Mouse (Mus musculus): ENCODE data around the gene Rcc1l. TPM values are rescaled to one million over a fixed set of nuclear protein-coding genes. Genes with fewer than 3 reads are reported as not detected.

Gene Rcc1l
- total RNA-seq (2021): 10 to 100 TPM; 14.1 to 15.7 TPM
- long read RNA-seq, experiment 1, transcript Rcc1l-201 (11 exons, 2,321 nt): major isoform, 20 of 33 reads
- long read RNA-seq, experiment 1, partial matches to known transcripts: 2 of 33 reads
- long read RNA-seq, experiment 1, other reads (novel, unspliced or antisense): 11 of 33 reads
- long read RNA-seq, experiment 2, transcript Rcc1l-201 (11 exons, 2,321 nt): major isoform, 13 of 22 reads
- long read RNA-seq, experiment 2, partial matches to known transcripts: 2 of 22 reads
- long read RNA-seq, experiment 2, other reads (novel, unspliced or antisense): 7 of 22 reads

- DNase-seq (ENCODE audit: low spot score in 2 of 2): peak; percentile 82 to 89
Observed at GRCm38 (mm10) chr5:134176169-134176881, at the start of gene Rcc1l. Gene Rcc1l (minus strand): TSS chr5:134176774.

- no peak for DNase-seq (ENCODE audit: low spot score in 2 of 2)
Observed at GRCm38 (mm10) chr5:134225110-134225901, 48.7 kb upstream of the Rcc1l start.

- DNase-seq (ENCODE audit: low spot score in 2 of 2): no peak
Observed at GRCm38 (mm10) chr5:134221708-134222150, 45.2 kb upstream of the Rcc1l start.

GRCm38 (mm10) chr5:134221278-134221677, 44.7 kb upstream of the Rcc1l start:
- DNase-seq (ENCODE audit: low spot score in 2 of 2): no peak

GRCm38 (mm10) chr5:134217900-134218299, 41.3 kb upstream of the Rcc1l start:
- DNase-seq (ENCODE audit: low spot score in 2 of 2): no peak

- DNase-seq (ENCODE audit: low spot score in 2 of 2): no peak
Observed at GRCm38 (mm10) chr5:134214021-134214806, 37.6 kb upstream of the Rcc1l start.

- no peak for DNase-seq (ENCODE audit: low spot score in 2 of 2)
Observed at GRCm38 (mm10) chr5:134209931-134210554, 33.5 kb upstream of the Rcc1l start.

GRCm38 (mm10) chr5:134206721-134207120, 30.1 kb upstream of the Rcc1l start:
- no peak for DNase-seq (ENCODE audit: low spot score in 2 of 2)

- DNase-seq (ENCODE audit: low spot score in 2 of 2): no peak
Observed at GRCm38 (mm10) chr5:134193664-134194063, 17.1 kb upstream of the Rcc1l start.

GRCm38 (mm10) chr5:134188571-134188970, 12.0 kb upstream of the Rcc1l start:
- DNase-seq (ENCODE audit: low spot score in 2 of 2): no peak

- peak; percentile 39 to 53 for DNase-seq (ENCODE audit: low spot score in 2 of 2)
Observed at GRCm38 (mm10) chr5:134186961-134187731, 10.6 kb upstream of the Rcc1l start.

GRCm38 (mm10) chr5:134186059-134186458, 9.5 kb upstream of the Rcc1l start:
- DNase-seq (ENCODE audit: low spot score in 2 of 2): no peak

GRCm38 (mm10) chr5:134183880-134184808, 7.6 kb upstream of the Rcc1l start, which contains the start of gene Gtf2ird2:
Gene Gtf2ird2 (plus strand): TSS chr5:134184019.
- peak; percentile 98 to 99 for DNase-seq (ENCODE audit: low spot score in 2 of 2)

- DNase-seq (ENCODE audit: low spot score in 2 of 2): no peak
Observed at GRCm38 (mm10) chr5:134183162-134183561, 6.6 kb upstream of the Rcc1l start.

- DNase-seq (ENCODE audit: low spot score in 2 of 2): no peak
Observed at GRCm38 (mm10) chr5:134182735-134183134, 6.2 kb upstream of the Rcc1l start.

GRCm38 (mm10) chr5:134182172-134182571, 5.6 kb upstream of the Rcc1l start:
- DNase-seq (ENCODE audit: low spot score in 2 of 2): no peak

- DNase-seq (ENCODE audit: low spot score in 2 of 2): peak; percentile 84 to 87
Observed at GRCm38 (mm10) chr5:134179871-134180270, 3.3 kb upstream of the Rcc1l start.

- DNase-seq (ENCODE audit: low spot score in 2 of 2): no peak
Observed at GRCm38 (mm10) chr5:134178536-134178935, 2.0 kb upstream of the Rcc1l start.
